Mouse (Mus musculus) neural tube, embryonic 11.5 days (tissue): ENCODE measurements at regions not wholly inside any gene's neighbourhood (a gene's known extent, or its start where the extent isn't known, plus 50 kb on each side); places are given as distances from the start of the nearest gene placed in this dataset.

Experiments used
- ATAC-seq: fragments of 200-750 bp; cut with Nextera tagmentation; 2 replicates; pipeline ENCODE4 v1.8.0; 2017; ENCODE audit warnings: moderate number of reproducible peaks, mild to moderate bottlenecking, moderate TSS enrichment, moderate library complexity; ENCODE audit not compliant: insufficient read depth, low FRiP score, low TSS enrichment
- DNase-seq: peaks from one replicate; pipeline ENCODE4 v3.0.0-alpha.2; 2015; ENCODE audit warnings: low spot score
- H3K27ac ChIP-seq: fragments of 300-500 bp; sonication (generic); 2 replicates; pipeline ENCODE4 v1.5.1; 2014; ENCODE audit warnings: low read depth, mild to moderate bottlenecking, low read length
- H3K27me3 ChIP-seq: fragments of 300-500 bp; sonication (generic); 2 replicates; pipeline ENCODE4 v1.6.1; 2014; ENCODE audit warnings: mild to moderate bottlenecking, low read length, mixed read lengths; ENCODE audit not compliant: control insufficient read depth, insufficient read depth
- H3K36me3 ChIP-seq: fragments of 300-500 bp; sonication (generic); 2 replicates; pipeline ENCODE4 v1.6.1; 2014; ENCODE audit warnings: mild to moderate bottlenecking, low read length, moderate library complexity, mixed read lengths; ENCODE audit not compliant: control insufficient read depth, insufficient read depth
- H3K4me1 ChIP-seq: fragments of 300-500 bp; sonication (generic); 2 replicates; pipeline ENCODE4 v1.6.1; 2014; ENCODE audit warnings: low read length, mixed read lengths; ENCODE audit not compliant: control insufficient read depth, insufficient read depth
- H3K4me2 ChIP-seq: fragments of 300-500 bp; sonication (generic); 2 replicates; pipeline ENCODE4 v1.6.1; 2014; ENCODE audit warnings: low read depth, mild to moderate bottlenecking, moderate library complexity
- H3K4me3 ChIP-seq: fragments of 300-500 bp; sonication (generic); 2 replicates; pipeline ENCODE4 v1.5.1; 2014; ENCODE audit warnings: low read depth, low read length
- H3K9ac ChIP-seq: fragments of 300-500 bp; sonication (generic); 2 replicates; pipeline ENCODE4 v1.6.1; 2014; ENCODE audit warnings: mild to moderate bottlenecking, low read length
- H3K9me3 ChIP-seq: fragments of 300-500 bp; sonication (generic); 2 replicates; pipeline ENCODE4 v1.6.1; 2016; ENCODE audit warnings: low read length; ENCODE audit not compliant: control insufficient read depth
- WGBS: fragments of 180-500 bp; shearing (Covaris S2); extraction: QIAGEN DNeasy Blood & Tissue Kit; methylation state at CpG from one replicate; pipeline ENCODE4 v1.1.7; 2014; 5-methylcytosine and 5-hydroxymethylcytosine counted together

DNA sequence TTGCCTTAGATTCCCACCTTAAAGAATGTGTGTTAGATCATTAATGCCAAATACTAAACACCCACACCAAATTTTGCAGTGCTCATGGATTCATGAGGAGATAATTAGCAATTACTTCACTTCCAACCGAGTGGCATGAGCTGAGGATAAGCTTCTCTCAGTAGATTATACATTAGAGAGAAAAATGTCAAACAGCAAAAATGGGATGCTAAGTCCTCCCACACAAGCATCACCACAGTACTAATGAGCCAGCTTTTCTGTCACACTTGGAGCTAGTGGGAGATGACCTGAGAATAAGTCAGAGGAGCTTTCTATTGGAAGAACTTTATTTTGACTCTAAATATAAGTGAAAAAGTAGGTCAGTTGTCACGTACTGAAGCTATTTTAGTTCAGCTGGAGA is 504.0 kb downstream of the Slco6d1 start:
- WGBS = 91% methylated on average over 2 of the region's 2 CpGs
- H3K27ac ChIP-seq = no peak overlapping the region
- no peak for DNase-seq

DNA sequence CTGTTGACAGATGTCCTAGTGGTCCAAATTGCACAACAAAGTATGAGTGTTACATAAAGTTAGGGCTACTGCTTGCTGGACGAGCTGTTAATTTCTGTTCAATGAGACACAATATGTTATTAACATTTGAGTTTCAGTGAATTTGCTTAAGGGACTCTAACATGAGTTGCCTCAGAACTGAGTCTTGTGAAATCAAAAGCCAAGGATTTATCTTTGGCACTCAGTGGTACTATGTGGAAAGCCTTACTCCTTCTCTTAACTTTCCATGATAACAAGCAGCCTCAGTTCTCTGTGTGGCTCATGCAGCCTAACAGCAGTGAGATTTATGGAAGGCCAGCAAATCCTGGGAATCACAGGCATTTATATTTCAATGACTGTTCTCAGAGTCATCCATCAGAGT is 510.0 kb downstream of the Slco6d1 start:
- Histone ChIP-seq H3K27ac (no peak overlapping the region), H3K9ac (no peak overlapping the region), H3K4me3 (no peak overlapping the region), H3K9me3 (no peaks in the 10 kb centered on the region), H3K27me3 (no peaks in the 10 kb centered on the region), H3K36me3 (no peaks in the 10 kb centered on the region), H3K4me2 (no peak overlapping the region), H3K4me1 (no peaks in the 10 kb centered on the region)
- ATAC-seq (no peak), DNase-seq (no peak)
- 75% methylated on average over 1 of the region's 1 CpGs for WGBS

More for the DNA sequence above, 504.0 kb downstream of the Slco6d1 start:
- H3K9me3 ChIP-seq = no peaks in the 10 kb centered on the region
- no peak overlapping the region for H3K4me2 ChIP-seq
- no peak overlapping the region for H3K9ac ChIP-seq
- H3K36me3 ChIP-seq = no peaks in the 10 kb centered on the region
- no peaks in the 10 kb centered on the region for H3K27me3 ChIP-seq
- H3K4me1 ChIP-seq = no peaks in the 10 kb centered on the region
- ATAC-seq = no peak
- no peak overlapping the region for H3K4me3 ChIP-seq

GRCm38 (mm10) chr1:98932239-98932638 is 511.3 kb downstream of the Slco6d1 start:
- Histone ChIP-seq H3K9me3 (no peaks in the 10 kb centered on the region), H3K27me3 (no peaks in the 10 kb centered on the region), H3K4me3 (no peak overlapping the region), H3K27ac (no peak overlapping the region), H3K4me1 (no peaks in the 10 kb centered on the region), H3K4me2 (no peak overlapping the region), H3K36me3 (no peaks in the 10 kb centered on the region), H3K9ac (no peak overlapping the region)
- whole genome bisulfite sequencing = 98% methylated on average over 1 of the region's 1 CpGs
- DNase-seq (no peak), ATAC-seq (no peak)

GRCm38 (mm10) chr1:98977686-98978085 is 556.8 kb downstream of the Slco6d1 start:
- Histone ChIP-seq H3K36me3 (no peaks in the 10 kb centered on the region), H3K27ac (no peak overlapping the region), H3K4me1 (no peaks in the 10 kb centered on the region), H3K9ac (no peak overlapping the region), H3K4me2 (no peak overlapping the region), H3K27me3 (no peaks in the 10 kb centered on the region), H3K9me3 (no peaks in the 10 kb centered on the region), H3K4me3 (no peak overlapping the region)
- WGBS = 75% methylated on average over 1 of the region's 1 CpGs
- ATAC-seq (no peak), DNase-seq (no peak)
